Mouse (Mus musculus): ENCODE data around the gene Aspn. TPM values are rescaled to one million over a fixed set of nuclear protein-coding genes. Genes with fewer than 3 reads are reported as not detected.

Gene Aspn
- polyA plus RNA-seq, 1 experiment from 2014 or later: 3.0 TPM

- Histone ChIP-seq H3K36me3 (no peaks in the 10 kb centered on the region), H3K27me3 (no peaks in the 10 kb centered on the region), H3K9me3 (replicated peaks) (no peaks in the 10 kb centered on the region), H3K4me3 (no peak overlapping the region), H3K27ac (no peak overlapping the region), H3K9ac (no peak overlapping the region), H3K4me2 (replicated peaks) (no peak overlapping the region), H3K4me1 (no peaks in the 10 kb centered on the region)
- WGBS: 72% methylated on average over 5 of the region's 5 CpGs
- no peak for ATAC-seq (ENCODE audit: low FRiP score)
These were observed 10.3 kb downstream of the Aspn start for GRCm38 (mm10) chr13:49554519-49554918.

- Histone ChIP-seq H3K36me3 (no peaks in the 10 kb centered on the region), H3K27me3 (no peaks in the 10 kb centered on the region), H3K27ac (no peak overlapping the region), H3K9me3 (replicated peaks) (no peaks in the 10 kb centered on the region), H3K4me1 (no peaks in the 10 kb centered on the region), H3K4me2 (replicated peaks) (no peak overlapping the region), H3K4me3 (no peak overlapping the region), H3K9ac (no peak overlapping the region)
- WGBS: 90% methylated on average over 1 of the region's 1 CpGs
- no peak for ATAC-seq (ENCODE audit: low FRiP score)
These were observed 12.0 kb downstream of the Aspn start for GRCm38 (mm10) chr13:49556203-49556602.

- no peaks in the 10 kb centered on the region for H3K9me3 ChIP-seq (replicated peaks)
- H3K4me3 ChIP-seq: no peak overlapping the region
- no peaks in the 10 kb centered on the region for H3K27me3 ChIP-seq
- no peak for ATAC-seq (ENCODE audit: low FRiP score)
- 86% methylated on average over 1 of the region's 1 CpGs for WGBS
- H3K4me2 ChIP-seq (replicated peaks): no peak overlapping the region
- H3K4me1 ChIP-seq: no peaks in the 10 kb centered on the region
- H3K36me3 ChIP-seq: no peaks in the 10 kb centered on the region
- no peak overlapping the region for H3K27ac ChIP-seq
- no peak overlapping the region for H3K9ac ChIP-seq
These were observed 12.7 kb downstream of the Aspn start for GRCm38 (mm10) chr13:49556924-49557323.

GRCm38 (mm10) chr13:49559185-49559584, 14.9 kb downstream of the Aspn start:
- 35% methylated on average over 2 of the region's 2 CpGs for WGBS
- Histone ChIP-seq H3K4me3 (no peak overlapping the region), H3K4me2 (replicated peaks) (no peak overlapping the region), H3K36me3 (no peaks in the 10 kb centered on the region), H3K27ac (no peak overlapping the region), H3K9me3 (replicated peaks) (no peaks in the 10 kb centered on the region), H3K9ac (no peak overlapping the region), H3K4me1 (no peaks in the 10 kb centered on the region), H3K27me3 (no peaks in the 10 kb centered on the region)
- no peak for ATAC-seq (ENCODE audit: low FRiP score)

- no peak for ATAC-seq (ENCODE audit: low FRiP score)
- H3K4me2 ChIP-seq (replicated peaks): no peak overlapping the region
- no peaks in the 10 kb centered on the region for H3K4me1 ChIP-seq
- H3K36me3 ChIP-seq: no peaks in the 10 kb centered on the region
- no peaks in the 10 kb centered on the region for H3K27me3 ChIP-seq
- H3K9ac ChIP-seq: no peak overlapping the region
- WGBS: 72% methylated on average over 2 of the region's 2 CpGs
- no peak overlapping the region for H3K27ac ChIP-seq
- H3K9me3 ChIP-seq (replicated peaks): no peaks in the 10 kb centered on the region
- no peak overlapping the region for H3K4me3 ChIP-seq
These were observed 16.6 kb downstream of the Aspn start for GRCm38 (mm10) chr13:49560886-49561285.

GRCm38 (mm10) chr13:49564347-49564746, 20.1 kb downstream of the Aspn start:
- Histone ChIP-seq H3K4me3 (no peak overlapping the region), H3K27ac (no peak overlapping the region), H3K4me2 (replicated peaks) (no peak overlapping the region), H3K9ac (no peak overlapping the region), H3K27me3 (no peaks in the 10 kb centered on the region), H3K9me3 (replicated peaks) (no peaks in the 10 kb centered on the region), H3K4me1 (no peaks in the 10 kb centered on the region), H3K36me3 (no peaks in the 10 kb centered on the region)
- 88% methylated on average over 1 of the region's 1 CpGs for WGBS
- ATAC-seq (ENCODE audit: low FRiP score): no peak

GRCm38 (mm10) chr13:49570371-49570770, 26.1 kb downstream of the Aspn start:
- ATAC-seq (ENCODE audit: low FRiP score): no peak
- H3K36me3 ChIP-seq: no peaks in the 10 kb centered on the region
- no peaks in the 10 kb centered on the region for H3K27me3 ChIP-seq
- no peaks in the 10 kb centered on the region for H3K4me1 ChIP-seq
- no peaks in the 10 kb centered on the region for H3K9me3 ChIP-seq (replicated peaks)
- no peak overlapping the region for H3K9ac ChIP-seq
- H3K27ac ChIP-seq: no peak overlapping the region
- H3K4me2 ChIP-seq (replicated peaks): no peak overlapping the region
- no peak overlapping the region for H3K4me3 ChIP-seq
- WGBS: 66% methylated on average over 3 of the region's 3 CpGs

- WGBS: 87% methylated on average over 2 of the region's 2 CpGs
- Histone ChIP-seq H3K27ac (no peak overlapping the region), H3K4me2 (replicated peaks) (no peak overlapping the region), H3K9ac (no peak overlapping the region), H3K27me3 (no peaks in the 10 kb centered on the region), H3K9me3 (replicated peaks) (no peaks in the 10 kb centered on the region), H3K4me3 (no peak overlapping the region), H3K4me1 (no peaks in the 10 kb centered on the region), H3K36me3 (no peaks in the 10 kb centered on the region)
- ATAC-seq (ENCODE audit: low FRiP score): no peak
These were observed 27.2 kb downstream of the Aspn start for GRCm38 (mm10) chr13:49571418-49571817.

GRCm38 (mm10) chr13:49581541-49582530, 37.6 kb downstream of the Aspn start, which contains the start of gene Omd:
Gene Omd (plus strand): TSS chr13:49582462.
- Histone ChIP-seq H3K4me3 (no peak within 1 kb of the TSS), H3K4me1 (no peaks in the 10 kb centered on the region), H3K9ac (no peak within 1 kb of the TSS), H3K4me2 (replicated peaks) (no peak within 1 kb of the TSS), H3K27me3 (no peaks in the 10 kb centered on the region), H3K36me3 (no peaks in the 10 kb centered on the region), H3K27ac (0 out of 2 replicates have a peak within 1 kb of the TSS, but pooled peaks have one; percentile 17), H3K9me3 (replicated peaks) (no peaks in the 10 kb centered on the region)
- 78% methylated on average over 8 of the region's 8 CpGs for WGBS
- ATAC-seq (ENCODE audit: low FRiP score): no peak

GRCm38 (mm10) chr13:49583859-49584258, 39.6 kb downstream of the Aspn start:
- ATAC-seq (ENCODE audit: low FRiP score): no peak
- Histone ChIP-seq H3K4me1 (no peaks in the 10 kb centered on the region), H3K4me3 (no peak overlapping the region), H3K27ac (no peak overlapping the region), H3K9me3 (replicated peaks) (no peaks in the 10 kb centered on the region), H3K9ac (no peak overlapping the region), H3K36me3 (no peaks in the 10 kb centered on the region), H3K4me2 (replicated peaks) (no peak overlapping the region), H3K27me3 (no peaks in the 10 kb centered on the region)

- Histone ChIP-seq H3K9ac (no peak overlapping the region), H3K4me2 (replicated peaks) (no peak overlapping the region), H3K4me1 (no peaks in the 10 kb centered on the region), H3K4me3 (no peak overlapping the region), H3K27ac (no peak overlapping the region), H3K36me3 (no peaks in the 10 kb centered on the region), H3K27me3 (no peaks in the 10 kb centered on the region), H3K9me3 (replicated peaks) (no peaks in the 10 kb centered on the region)
- 82% methylated on average over 8 of the region's 8 CpGs for WGBS
- ATAC-seq (ENCODE audit: low FRiP score): no peak
These were observed 40.2 kb downstream of the Aspn start for GRCm38 (mm10) chr13:49584307-49585005.

- H3K9me3 ChIP-seq (replicated peaks): no peaks in the 10 kb centered on the region
- no peak overlapping the region for H3K4me3 ChIP-seq
- WGBS: 95% methylated on average over 6 of the region's 6 CpGs
- H3K4me1 ChIP-seq: no peaks in the 10 kb centered on the region
- H3K27ac ChIP-seq: no peak overlapping the region
- no peaks in the 10 kb centered on the region for H3K27me3 ChIP-seq
- H3K9ac ChIP-seq: no peak overlapping the region
- H3K36me3 ChIP-seq: no peaks in the 10 kb centered on the region
- H3K4me2 ChIP-seq (replicated peaks): no peak overlapping the region
- ATAC-seq (ENCODE audit: low FRiP score): no peak
These were observed 41.8 kb downstream of the Aspn start for GRCm38 (mm10) chr13:49586062-49586461.
